Mouse (Mus musculus) mouse embryonic stem cell (cell line): ENCODE measurements around the gene Hspa4l.
"Not testable (repeated sequence)": the region's sequence is repeated elsewhere in the genome, so short reads cannot be mapped to it uniquely, and the experiment has no call there.

Experiments used
- in situ Hi-C, 2 experiments: fragments of 300-500 bp; cut with MboI; formaldehyde crosslinking; loops; 1 replicate in 1 of 2; 3 replicates in 1 of 2; pipeline ENCODE4 v1.14.3; 2019 to 2020; ENCODE audit warnings: low sequenced_read_pairs in 2 of 2, low pct_unique_long_range_greater_than_20kb in 1 of 2, mixed read lengths in 1 of 2; ENCODE audit not compliant: unreplicated experiment in 1 of 2

Hspa4l gene

GRCm38 (mm10) chr3:40806871-40807270 is 62.6 kb downstream of the Hspa4l start:
- in situ Hi-C loops = no loop called here

GRCm38 (mm10) chr3:40808686-40809085 is 64.4 kb downstream of the Hspa4l start:
- in situ Hi-C loops = no loop called here

- in situ Hi-C loops = no loop called here
Measured at GRCm38 (mm10) chr3:40809894-40810293, 65.6 kb downstream of the Hspa4l start.

- in situ Hi-C loops = no loop called here
Measured at GRCm38 (mm10) chr3:40813275-40813674, 69.0 kb downstream of the Hspa4l start.

- in situ Hi-C loops = not testable (repeated sequence)
Measured at GRCm38 (mm10) chr3:40845521-40845920, 101.2 kb downstream of the Hspa4l start.
